Mouse (Mus musculus) adrenal gland, postnatal 14 days (tissue): ENCODE measurements around the gene Ccdc120. TPM values are rescaled to one million over a fixed set of nuclear protein-coding genes. Genes with fewer than 3 reads are reported as not detected.
"Not testable (repeated sequence)": the region's sequence is repeated elsewhere in the genome, so short reads cannot be mapped to it uniquely, and the experiment has no call there.

Source experiments
- DNase-seq: peaks from one replicate; pipeline ENCODE4 v3.0.0; 2021; ENCODE audit warnings: mixed read lengths
- total RNA-seq: library from RNA; stranded (reverse); gene quantifications from 2 replicates; pipeline ENCODE4 v1.2.3, GENCODE M21; 2021

The Ccdc120 gene
- total RNA-seq, 1 experiment from 2014 or later = 4.2 TPM

DNA sequence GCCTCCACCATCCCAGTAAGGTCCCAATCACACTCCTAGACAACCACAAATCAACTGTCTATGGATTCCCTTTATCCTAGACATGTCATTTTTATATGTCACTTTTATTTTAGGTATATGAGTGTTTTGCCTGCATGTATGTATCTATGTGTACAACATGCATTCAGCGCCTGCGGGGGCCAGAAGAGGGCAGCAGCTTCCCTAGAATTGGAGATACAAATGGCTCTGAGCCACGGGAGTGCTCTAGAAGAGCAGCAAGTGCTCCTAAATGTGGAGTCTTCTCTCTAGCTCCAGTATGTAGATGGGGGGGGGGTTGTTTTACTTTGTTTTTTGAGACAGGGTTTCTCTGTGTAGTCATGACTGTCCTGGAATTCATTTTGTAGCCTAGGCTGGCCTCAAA lies 2.9 kb upstream of the Ccdc120 start:
- DNase-seq = not testable (repeated sequence)

DNA sequence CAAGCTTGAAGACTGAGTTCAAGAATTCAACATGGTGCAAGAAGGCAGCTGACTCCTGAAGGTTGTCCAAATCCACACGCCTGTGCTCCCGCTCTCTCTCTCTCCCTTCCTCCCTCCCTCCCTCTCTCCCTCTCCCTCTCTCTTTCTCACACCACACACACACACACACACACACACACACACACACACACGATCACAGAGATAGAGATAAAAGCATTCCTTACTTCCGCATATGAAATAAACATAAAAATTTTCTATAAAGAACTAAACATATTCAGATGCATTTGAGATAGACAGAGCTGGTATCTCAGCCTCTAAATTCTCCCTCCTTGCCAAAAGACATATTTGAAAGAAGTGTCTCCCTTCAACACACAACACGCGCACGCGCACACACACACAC lies 5.3 kb downstream of the Ccdc120 start:
- no peak for DNase-seq

DNA sequence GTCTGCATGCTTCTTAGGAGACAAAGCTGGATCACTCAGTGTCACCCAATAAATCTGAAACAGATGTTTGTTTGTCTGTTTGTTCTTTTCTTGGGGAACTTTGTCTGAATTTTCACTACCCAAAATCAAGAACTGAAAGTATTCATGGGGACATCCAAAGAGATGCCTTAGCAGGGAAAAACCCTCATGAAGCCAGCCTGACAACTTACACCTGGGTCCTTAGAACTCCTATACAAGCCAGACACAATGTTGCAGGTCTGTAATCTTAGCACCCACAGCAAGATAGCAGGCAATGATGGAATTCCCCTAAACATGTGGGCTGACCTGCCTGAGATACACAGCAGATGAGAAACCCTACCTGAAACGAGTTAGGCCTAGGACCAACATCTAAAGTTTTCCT lies 5.8 kb downstream of the Ccdc120 start:
- no peak for DNase-seq

DNA sequence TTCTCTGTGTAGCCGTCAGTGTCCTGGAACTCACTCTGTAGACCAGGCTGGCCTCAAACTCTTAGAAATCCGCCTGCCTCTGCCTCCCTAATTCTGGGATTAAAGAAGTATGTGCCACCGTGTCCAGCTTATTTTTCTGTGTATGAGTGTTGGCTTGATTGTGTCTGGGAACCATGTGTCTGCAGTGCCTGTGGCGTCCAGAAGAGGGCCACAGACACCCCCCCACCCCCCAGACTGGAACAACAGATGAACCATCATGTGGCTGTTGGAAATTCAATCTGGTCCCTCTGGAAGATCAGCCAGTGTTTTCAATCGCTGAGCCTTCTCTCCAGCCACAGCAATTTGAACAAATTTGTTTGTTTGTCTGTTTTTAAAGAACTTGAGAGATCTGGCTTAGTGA lies 7.2 kb downstream of the Ccdc120 start:
- DNase-seq = no peak

DNA sequence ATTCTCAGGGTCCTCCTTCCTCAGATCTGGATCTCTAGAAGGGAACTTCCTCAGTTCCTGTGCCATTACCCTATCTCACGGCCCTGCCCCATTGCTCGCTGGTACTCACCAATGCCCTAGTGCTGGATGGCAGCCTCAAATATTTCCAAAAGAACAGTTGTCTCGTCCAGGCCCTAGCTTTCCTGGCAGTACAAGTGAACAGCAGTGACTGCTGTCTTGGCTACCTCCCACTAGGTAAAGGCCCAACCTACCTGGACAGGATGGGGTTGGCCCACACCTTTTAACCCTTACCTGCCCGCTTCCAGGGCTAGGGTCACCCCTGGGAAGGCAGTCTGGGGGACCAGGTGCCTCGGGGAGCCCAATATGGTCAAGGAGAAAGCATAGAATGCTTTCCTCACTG lies 9.6 kb downstream of the Ccdc120 start:
- no peak for DNase-seq

DNA sequence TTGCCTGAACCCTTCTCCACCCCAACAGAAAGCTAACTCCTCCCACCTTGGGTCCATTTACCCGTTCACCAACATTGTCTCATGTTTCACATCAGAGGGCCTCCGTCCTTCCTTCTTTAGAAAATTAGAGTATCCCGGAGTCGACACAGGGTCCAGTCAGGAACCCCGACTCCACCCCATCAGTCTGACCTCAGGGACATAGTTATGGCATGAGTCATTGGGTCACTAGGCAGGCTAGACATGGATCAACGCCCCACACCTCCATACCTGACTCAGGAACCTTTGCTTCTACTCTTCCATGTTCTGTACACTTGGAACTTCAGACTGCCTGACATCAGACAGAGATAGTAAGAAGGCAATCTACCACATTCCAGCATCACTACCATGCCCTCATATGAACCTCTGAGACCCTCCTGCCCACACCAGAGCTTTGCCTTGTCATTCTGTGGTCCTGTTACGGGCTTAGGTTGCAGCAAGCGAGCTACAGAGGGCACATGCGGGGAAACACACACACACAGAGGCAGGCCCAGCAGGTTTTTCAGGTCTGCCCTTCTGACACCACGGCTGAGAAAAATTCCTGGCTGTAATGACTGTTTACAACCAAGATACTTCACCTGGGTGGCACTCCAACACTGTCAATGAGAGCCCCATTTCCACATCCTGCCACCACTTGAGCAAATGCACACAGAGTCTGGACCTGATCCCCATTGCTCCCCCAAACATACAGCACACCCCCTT lies 10.5 kb downstream of the Ccdc120 start:
- DNase-seq = no peak

DNA sequence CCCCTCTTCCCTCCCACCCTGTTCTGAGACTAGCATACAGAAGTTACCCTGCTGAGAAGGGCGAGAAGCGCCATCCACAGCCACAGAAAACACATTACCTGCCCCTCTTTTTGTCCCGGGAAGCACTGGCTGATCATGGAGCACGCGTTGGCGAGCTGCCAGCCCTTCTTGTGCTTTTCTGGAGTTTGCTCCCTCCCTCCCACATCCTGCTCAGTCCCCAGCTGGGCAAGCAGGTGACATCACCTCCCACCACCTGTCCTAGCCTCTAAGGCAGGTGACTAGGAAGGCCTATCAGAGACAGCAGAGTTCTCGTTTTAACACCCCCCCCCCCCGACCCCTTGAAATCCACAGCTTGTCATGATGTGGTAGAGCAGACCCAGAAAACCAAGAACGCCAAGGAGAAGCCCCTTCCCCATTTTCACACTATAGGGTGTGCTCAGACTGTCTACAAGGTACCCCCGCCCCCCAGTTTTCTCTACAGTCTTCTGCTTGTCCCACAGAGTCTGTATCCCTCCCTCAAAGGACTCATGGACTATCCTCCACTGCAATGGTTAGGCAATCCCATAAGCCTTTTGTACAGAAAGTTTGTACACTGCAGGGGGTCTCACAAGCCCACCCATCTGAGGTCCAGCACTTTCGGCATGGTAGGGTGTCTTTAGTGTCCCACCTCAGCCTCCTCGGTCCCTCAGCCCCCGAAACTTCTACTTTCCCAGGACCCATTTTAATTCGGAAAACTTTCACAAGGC lies 11.2 kb downstream of the Ccdc120 start:
- DNase-seq = no peak

DNA sequence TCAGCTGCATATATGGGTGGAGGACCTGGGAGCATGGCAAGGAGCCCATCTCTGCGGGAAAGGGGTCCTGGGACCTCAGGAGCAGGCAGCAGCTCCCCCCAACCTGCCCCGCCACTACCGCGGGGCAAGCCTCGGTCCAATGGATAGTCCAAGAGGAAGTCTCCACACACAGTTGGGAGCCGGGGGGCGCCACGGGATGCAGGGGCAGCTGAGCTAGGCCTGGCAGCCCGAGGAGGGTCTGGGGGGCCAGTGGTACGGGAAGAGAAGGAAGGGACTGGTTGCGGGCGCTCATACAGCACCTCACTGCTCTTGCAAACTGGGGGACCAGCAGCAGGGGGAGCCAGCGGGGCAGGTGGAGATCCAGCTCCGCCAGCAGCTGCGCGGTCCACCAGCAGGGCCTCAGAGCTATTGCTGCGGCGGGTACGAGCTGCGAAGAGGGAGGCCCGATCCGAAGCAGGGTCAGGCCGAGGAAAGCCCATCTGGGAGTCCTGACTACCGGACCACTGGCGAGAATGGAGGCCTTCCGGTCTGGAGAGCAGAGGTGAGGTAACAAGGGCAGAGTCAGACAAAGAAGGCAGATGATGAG lies 17.0 kb downstream of the Ccdc120 start:
- peak; percentile 87 for DNase-seq

DNA sequence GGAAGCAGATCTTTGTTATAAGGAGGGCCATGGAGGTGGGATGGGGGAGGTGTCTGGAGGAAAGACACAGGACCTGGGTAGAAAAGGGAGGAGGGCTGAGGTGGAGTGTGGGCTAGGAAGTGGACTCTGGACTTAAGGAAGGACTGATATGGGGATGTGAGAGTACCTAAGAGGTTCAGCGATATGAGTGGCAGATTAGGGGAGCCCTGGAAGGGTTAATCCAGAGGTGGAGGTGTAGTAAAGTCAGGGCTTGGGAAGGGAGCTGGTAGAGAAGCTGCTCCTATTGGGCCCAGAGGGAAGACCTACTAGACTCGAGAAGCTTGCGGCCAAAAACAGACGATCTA lies 21.8 kb downstream of the Ccdc120 start:
- no peak for DNase-seq

DNA sequence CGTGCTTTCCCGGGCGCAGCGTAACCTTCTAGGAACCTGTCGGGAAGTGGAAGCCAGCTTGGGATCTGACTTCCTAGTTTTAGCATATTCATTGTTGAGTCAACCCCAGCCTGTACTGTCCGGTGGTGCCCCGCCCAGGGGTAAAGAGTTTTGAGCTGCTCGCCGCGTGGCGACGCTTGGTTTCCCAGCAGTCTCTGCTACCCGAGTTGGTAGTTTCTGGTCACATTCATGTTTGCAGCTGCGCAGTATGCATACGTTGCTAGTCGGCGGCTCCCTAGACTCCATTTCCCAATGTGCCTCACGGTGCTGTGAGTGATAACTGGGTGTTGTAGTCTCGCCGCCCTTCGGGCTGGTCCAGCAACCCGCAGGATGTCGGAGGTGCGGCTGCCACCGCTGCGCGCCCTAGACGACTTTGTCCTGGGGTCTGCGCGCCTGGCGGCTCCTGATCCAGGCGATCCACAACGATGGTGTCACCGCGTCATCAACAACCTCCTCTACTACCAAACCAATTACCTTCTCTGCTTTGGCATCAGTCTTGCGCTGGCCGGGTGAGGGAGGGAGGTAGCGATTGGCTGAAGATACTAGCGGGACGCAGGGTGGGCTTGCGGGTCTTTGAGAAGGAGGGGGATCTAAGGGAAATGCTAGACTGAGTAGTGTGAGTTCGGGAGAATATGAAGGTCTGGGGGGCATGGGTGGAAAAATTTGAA lies 22.3 kb downstream of the Ccdc120 start, which contains the start of gene Praf2:
Gene Praf2, plus strand, starts transcription at position 225 of the 707 bp plus-strand sequence.
- DNase-seq = peak; percentile 81

DNA sequence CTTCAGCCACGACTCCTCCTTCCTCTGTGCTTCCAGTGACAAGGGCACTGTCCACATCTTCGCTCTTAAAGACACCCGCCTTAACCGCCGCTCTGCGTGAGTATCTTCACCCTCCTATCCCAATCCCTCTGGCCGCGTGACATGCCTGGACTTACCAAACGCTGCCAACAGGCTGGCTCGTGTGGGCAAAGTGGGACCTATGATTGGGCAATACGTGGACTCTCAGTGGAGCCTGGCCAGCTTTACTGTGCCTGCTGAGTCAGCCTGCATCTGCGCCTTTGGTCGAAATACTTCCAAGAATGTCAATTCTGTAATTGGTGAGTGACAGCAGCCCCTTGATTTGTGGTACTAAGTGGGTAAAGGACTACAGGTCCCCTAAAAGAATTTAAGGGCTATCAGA lies 23.5 kb downstream of the Ccdc120 start:
- DNase-seq = peak; percentile 61

DNA sequence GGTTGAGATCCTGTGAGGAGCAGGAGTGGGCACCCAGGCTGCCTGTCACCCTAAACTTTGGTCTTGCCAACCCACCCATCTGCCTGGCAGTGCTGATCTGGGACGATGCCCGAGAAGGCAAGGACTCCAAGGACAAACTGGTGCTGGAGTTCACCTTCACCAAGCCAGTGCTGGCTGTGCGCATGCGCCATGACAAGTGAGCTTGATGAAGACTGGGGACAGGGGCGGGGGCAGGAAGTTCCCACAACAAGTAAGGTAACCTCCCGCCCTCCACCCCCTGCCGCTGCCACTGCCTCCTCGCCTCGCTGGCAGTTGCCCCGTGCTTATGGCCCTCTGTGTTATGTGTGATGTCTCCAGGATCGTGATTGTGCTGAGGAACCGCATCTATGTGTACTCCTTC lies 24.9 kb downstream of the Ccdc120 start:
- no peak for DNase-seq

DNA sequence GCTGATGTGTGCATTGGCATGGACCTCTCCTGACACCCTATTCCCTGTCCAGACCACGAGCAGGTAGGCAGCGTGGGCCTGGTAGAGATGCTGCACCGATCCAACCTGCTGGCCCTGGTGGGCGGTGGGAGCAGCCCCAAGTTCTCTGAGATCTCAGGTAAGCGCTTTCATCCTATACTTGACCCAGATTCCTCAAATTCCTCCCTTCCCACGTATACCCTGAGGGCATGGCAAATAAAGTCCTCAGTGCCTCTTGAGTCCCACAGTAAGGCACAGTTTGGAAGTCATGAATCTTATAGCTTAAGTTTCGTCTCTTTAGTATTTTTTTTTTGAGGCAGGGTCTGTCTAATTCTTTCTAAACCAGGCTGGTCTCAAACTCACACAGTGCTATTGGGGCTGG lies 26.6 kb downstream of the Ccdc120 start:
- DNase-seq = no peak

DNA sequence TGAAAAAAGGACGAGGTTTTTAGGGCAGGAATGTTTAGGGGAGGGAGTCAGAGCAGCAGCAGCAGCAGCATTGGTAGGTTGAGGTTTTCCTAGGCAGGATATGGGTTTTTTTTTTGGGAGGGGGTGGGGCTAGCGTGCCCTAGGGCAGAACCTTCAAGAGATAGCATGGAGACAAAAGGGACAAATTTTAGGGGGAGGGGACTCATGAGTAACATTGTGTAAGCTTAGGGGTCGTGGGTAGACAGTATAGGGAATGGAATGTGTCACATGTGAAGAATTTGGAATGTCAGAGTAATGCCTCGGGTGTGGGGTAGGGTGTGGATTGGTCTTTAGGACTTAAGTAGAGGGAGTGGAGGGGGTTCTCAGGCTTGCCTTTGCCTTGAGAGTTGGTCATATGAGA lies 28.0 kb downstream of the Ccdc120 start:
- DNase-seq = no peak

DNA sequence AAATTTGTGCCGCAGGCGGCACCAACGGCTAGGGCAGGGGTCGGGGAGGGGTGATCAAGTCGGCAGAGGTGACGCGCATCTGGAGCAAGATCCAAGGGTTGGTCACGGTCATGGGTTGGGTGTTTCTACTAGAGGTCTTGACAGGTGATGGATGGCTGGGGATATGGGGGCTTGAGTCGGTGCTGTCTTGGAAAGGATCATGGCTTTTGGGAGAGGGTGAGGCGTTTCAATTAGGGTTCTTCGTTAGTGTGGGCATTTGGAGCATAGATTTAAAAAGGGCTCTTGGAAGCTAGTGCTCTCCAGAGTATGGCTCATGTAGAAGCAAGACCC lies 28.5 kb downstream of the Ccdc120 start:
- no peak for DNase-seq

DNA sequence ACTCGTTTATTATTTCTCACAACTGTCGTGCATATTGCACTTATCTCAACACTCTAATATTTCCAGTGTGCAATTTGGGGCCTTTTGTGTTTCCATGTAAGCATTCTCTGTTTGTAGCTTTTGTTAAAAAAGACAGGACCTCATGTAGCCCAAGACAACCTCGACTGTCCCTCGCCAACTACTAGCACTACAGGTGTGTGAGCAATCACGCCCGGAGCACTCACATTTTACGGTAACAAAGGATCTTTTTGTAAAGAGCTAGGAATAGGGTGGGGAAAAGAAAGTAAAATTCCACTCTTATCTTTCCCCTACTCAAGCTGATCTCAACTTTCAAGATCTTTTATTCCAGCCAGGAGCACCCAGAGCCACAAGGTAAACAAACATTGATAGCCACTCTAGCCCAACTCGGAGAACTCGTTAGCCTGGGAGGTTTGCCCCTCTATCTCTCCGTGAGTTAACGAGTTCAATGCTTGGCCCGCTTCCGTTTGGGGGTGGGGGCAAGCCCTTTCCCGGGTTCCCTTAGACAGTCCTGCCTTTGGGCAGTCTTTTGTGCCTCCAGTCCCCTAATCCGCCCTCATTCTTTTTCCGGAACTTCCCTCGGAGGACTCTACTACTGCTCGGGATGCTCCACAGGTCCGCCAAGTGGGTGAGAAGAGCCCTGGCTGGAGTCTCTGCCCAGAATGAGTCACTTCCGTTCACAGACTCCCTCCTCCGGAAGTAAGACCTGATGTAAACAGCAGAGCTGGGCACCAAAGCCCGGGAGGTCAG lies 29.0 kb downstream of the Ccdc120 start, which contains the start of gene Gm45208:
Gene Gm45208, plus strand, starts transcription at position 732 of the 768 bp plus-strand sequence.
- DNase-seq = peak; percentile 78

DNA sequence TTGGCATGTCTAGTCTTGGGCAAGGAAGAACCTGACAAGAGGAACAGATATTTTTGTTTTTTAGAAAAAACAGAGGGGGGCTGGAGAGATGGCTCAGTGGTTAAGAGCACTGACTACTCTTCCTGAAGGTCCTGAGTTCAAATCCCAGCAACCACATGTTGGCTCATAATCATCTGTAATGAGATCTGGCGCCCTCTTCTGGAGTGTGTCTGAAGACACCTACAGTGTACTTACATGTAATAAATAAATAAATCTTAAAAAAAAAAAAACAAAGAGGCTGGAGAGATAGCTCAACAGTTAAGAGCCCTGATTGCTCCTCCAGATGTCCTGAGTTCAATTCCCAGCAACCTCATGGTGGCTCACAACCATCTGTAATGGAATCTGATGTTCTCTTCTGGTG lies 34.6 kb downstream of the Ccdc120 start:
- not testable (repeated sequence) for DNase-seq

DNA sequence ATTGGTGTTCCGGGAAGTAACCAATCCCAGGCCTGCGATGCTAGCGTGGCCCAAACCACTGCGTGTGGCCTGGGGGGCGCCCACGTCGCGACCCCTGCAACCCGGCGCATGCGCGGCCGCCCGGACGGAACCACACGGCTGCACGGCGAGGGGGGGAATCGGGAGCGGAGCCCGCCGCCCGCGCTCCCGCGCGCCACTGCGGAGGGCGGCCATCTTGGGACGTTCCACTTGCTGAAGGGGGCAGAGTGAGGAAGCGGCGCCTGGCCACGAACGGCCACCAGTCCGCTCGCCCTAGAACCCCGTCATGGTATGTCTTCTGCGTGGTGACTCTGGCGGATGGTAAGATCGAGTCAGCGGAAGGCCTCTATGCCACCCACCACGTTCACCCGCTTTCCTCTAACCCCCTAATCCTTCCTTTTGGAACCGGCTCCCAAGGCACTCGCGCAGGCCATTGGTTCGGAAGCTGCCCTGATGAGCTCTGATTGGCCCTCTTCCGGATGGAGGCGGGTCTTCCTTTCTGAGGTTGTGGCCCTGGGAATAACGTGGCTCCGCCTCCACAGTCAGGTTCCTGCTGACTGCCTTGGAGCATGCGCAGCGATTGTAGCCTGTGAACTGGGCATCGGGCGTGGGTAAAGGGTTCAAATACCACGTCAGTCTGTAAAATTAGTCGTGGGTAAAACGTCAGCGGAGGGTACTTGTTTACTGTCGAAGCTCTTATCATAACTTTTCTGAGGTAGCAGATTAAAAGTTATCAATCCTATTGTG lies 36.4 kb downstream of the Ccdc120 start, which contains the start of gene Wdr45:
Gene Wdr45, plus strand, starts transcription at position 199 of the 765 bp plus-strand sequence.
- peak; percentile 93 for DNase-seq

DNA sequence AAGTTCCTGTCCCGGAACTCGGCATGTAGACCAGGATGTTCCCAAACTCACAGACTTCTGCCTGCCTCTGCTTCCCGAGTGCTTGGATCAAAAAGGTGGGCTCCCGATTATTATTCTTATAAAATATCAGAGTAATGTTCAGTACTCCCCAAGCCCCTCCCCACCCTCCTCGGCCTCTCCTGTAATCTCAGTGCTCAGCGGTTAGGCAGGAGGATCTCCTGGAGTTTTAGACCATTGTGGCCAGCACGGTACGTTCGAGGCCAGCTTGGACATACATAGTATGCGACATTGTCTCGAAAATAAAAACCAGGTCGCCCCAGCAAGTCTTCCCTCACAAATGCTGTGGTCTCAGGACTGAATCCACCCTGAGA lies 37.0 kb downstream of the Ccdc120 start:
- DNase-seq = not testable (repeated sequence)

DNA sequence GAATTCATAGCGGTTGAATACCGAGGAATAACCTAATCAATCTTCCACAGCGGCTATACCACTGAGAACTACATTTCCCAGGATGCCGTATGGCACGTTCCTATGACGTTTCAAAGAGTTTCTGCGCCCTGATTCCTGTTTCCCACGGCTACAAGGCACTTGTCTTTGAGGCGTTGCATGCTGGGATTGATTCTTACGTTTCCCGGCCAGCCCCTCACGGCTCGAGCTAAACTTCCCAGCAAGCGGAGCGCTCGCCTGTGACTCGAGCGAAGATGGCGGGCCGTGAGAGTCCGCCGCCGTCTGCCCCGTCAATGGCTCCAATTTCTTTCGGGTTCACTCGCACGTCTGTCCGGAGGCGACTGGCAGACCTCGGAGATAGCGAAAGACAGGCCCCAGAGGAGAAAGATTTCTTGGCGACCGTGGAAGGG lies 53.7 kb downstream of the Ccdc120 start, which contains the start of gene Gpkow:
Gene Gpkow, plus strand, starts transcription at position 178 of the 428 bp plus-strand sequence.
- DNase-seq = peak; percentile 87

DNA sequence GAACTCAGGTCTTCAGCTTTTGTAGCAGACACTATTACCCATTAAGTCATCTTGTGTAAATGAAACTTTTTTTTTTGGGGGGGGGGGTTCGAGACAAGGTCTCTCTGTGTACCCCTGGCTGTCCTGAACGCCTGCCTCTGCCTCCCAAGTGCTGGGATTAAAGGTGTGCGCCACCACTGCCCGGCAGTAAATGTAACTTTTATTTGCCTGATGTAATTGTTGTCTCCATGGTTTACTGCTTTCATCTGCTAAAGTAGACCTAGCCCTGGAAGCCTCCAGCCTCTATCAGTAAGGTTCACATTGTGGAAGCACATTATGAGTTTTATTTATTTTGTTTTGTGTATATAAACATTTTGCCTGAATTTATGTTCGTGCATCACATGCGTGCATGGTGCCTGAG lies 54.2 kb downstream of the Ccdc120 start:
- DNase-seq = no peak
